Mouse (Mus musculus) olfactory bulb, adult 2 months (tissue): Measurements from ENCODE around the gene Ccdc149.

ENCODE experiments used
- CTCF ChIP-seq: fragments of 200-500 bp; IDR thresholded peaks from 2 replicates; pipeline ENCODE4 v1.5.1; 2012; ENCODE audit warnings: low read depth, mild to moderate bottlenecking, low read length, moderate library complexity; ENCODE audit not compliant: insufficient read depth
- POLR2A ChIP-seq: fragments of 200-500 bp; IDR thresholded peaks from 2 replicates; pipeline ENCODE4 v1.6.1; 2012; ENCODE audit warnings: mild to moderate bottlenecking, low read depth, low read length, moderate library complexity; ENCODE audit not compliant: insufficient read depth

- TF ChIP-seq CTCF (no peak), POLR2A (peak; percentile 65; the same call in 1 of the 2 replicates)
Observed at GRCm38 (mm10) chr5:52470991-52471801, at the start of gene Ccdc149.
